Mouse (Mus musculus): ENCODE data around the gene Hist3h2ba. TPM values are rescaled to one million over a fixed set of nuclear protein-coding genes. Genes with fewer than 3 reads are reported as not detected.

Hist3h2ba gene
- total RNA-seq (2023), result 10 to 100 TPM; 12.9 to 15.2 TPM

DNA sequence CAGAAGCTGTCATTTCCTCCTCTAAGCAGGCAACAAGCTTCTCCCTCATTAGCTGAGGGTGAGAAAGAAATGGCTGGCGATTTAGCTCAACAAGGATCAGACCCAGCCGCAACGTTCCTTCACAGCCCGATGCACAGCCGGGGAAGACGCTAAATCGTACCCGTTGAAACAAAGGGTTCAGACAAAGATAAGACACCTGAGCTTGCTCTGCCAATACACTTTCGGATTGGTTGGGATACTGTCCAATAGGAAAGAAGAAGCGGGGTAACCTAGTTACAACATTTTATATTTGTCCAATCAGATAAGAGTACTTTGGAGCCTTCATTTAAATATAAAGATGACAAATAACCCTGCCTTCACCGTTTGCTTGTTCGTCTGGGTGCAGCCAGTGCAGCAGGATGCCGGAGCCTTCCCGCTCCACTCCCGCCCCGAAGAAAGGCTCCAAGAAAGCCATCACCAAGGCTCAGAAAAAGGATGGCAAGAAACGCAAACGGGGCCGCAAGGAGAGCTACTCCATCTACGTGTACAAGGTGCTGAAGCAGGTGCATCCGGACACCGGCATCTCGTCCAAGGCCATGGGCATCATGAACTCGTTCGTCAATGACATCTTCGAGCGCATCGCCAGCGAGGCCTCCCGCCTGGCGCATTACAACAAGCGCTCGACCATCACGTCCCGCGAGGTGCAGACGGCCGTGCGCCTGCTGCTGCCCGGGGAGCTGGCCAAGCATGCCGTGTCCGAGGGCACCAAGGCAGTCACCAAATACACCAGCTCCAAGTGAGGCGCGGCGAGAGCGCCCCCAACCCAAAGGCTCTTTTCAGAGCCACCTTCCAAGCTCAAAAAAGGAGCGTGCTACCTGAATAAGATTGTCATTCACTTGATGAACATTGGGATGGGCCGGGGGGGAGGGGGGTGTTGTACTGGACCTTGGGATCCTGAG is at the start of gene Hist3h2ba:
TSS of gene Hist3h2ba (plus strand) at position 379 of the 938 bp plus-strand sequence.

DNA sequence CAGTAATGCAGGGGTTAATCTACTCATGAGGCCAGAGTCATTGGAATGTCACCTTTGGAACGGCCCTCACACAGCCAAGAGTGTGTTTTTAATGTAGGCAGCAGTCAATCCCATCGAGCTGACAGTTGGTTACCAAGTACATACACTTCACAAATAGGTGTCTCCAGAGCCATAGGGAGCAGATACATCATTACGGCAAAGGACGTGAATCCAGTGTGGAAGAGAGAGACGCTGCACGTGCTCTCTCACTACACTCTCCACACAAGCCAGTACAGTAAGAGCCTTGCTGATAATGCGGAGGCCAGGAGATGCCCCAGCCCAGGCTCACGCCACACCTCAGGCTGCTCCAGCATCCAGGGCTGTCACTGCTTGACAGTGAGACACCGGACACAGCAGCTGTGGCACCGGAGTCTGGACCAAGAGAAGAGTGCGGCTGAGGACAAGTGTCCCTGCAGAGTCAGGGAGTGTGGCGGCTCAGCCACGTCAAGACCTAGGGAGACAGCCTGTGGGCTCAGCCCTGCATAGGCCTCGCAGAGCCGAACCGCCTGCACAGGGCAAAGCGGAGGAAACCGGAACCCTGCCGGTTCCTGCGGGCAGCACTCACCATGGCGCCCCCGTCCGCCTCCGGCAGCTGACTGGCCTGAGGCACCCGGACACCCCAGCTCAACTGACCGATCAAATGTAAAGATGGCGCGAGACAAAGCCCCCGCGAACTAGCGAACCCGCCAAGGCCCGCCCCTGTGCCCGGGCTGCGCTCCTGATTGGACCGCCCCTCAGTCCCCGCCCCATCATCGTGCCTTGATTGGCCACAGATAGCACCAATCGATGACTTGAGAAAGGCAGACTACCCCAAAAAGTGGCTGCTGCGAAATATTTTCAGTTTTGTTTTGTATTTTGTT is 45.0 kb upstream of the Hist3h2ba start, which contains the start of gene Zfp39:
TSS of gene Zfp39 (minus strand) at position 715 of the 899 bp plus-strand sequence.

DNA sequence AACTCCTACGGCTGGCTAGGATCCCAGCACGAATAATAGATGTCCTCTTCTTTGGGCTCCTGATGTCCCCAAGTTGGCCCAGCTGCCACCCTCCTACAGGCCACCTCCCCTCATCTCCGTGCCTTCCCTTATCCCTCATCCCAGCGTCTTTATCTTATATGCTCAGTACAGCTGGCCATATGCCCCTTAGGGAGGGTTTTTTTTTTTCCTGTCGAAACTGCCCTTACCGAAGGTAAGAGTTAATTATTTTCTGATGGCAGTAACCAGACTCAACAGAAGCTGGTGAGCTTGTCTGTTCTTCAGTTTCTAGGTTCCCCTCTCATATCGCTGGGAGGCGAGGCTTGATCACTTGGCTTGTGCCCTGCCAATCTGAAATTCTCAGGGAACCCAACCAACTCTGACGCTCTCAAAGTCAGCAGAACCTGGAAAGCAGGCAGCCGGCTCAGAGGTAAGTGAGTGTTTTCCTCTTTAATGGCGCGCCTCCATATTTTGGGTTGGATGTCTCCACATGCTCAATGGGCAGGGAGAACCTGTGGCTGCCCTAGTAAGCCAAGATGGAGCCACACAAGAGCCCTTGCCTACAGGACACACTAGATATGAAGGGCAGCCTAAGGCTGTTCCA is 30.9 kb upstream of the Hist3h2ba start, which contains the start of gene Btnl10:
TSS of gene Btnl10 (plus strand) at position 164 of the 622 bp plus-strand sequence.

DNA sequence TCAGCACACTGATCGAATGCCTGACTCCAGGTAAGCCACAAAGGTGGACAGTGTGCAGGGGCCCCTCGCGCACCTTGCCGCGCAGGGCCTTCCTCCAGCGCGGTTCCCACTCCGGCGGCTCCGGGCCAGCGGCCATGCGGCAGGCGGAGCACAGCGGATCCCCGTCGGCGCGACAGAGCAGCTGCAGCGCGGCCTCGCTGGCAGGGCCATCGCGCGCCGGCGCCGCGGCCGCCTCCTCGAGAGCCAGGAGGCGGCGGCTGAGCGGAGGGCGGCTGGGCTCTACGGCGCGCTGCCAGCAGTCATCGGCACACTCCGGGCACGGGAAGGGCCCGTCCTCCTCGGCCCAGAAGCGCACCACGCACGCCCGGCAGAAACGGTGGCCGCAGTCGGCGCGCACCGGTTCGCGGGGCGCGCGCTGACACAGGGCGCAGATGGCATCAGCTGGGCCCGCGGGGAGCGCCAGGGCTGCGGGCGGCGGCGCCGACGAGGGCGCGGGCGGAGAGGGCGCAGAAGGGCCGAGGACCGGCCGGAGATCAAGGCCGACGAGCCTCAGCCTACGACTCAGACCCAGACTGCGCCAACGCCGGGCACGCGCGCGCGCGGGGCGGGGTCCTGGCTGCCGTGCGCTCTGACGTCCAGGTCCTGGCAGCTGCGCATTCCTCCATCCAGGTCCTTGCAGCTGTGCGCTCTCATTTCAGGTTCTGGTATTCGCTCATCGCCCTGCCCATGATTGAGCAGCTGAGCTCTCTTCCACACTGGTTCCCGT is 10.2 kb upstream of the Hist3h2ba start, which contains the start of gene Rnf187:
TSS of gene Rnf187 (minus strand) at position 595 of the 766 bp plus-strand sequence.

DNA sequence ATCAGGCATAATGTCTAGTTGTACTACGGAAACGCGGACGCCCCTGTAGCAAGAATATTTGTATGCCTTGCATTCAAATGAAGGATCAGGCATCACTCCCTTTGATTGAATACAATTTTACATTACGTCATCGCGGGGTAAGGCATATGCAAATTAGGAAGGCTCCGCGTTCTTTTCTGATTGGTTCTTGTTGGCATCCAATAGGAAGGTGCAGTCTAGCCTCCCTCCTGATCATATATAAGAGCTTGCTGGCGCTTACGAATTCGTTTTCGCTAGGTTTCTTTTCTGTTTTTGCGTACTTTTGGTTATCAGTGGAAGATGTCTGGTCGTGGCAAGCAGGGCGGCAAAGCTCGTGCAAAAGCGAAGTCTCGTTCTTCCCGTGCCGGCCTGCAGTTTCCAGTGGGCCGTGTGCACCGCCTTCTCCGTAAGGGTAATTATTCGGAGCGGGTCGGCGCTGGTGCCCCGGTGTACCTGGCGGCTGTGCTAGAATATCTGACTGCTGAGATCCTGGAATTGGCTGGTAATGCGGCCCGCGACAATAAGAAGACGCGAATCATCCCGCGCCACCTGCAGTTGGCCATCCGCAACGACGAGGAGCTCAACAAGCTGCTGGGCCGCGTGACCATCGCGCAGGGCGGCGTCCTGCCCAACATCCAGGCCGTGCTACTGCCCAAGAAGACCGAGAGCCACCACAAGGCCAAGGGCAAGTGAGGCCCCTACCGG is 5.9 kb downstream of the Hist3h2ba start, which contains the start of the genes Hist3h2a and Trim17:
TSS of gene Hist3h2a (plus strand) at position 266 of the 723 bp plus-strand sequence.
TSS of gene Trim17 (plus strand) at position 266 of the 723 bp plus-strand sequence.

DNA sequence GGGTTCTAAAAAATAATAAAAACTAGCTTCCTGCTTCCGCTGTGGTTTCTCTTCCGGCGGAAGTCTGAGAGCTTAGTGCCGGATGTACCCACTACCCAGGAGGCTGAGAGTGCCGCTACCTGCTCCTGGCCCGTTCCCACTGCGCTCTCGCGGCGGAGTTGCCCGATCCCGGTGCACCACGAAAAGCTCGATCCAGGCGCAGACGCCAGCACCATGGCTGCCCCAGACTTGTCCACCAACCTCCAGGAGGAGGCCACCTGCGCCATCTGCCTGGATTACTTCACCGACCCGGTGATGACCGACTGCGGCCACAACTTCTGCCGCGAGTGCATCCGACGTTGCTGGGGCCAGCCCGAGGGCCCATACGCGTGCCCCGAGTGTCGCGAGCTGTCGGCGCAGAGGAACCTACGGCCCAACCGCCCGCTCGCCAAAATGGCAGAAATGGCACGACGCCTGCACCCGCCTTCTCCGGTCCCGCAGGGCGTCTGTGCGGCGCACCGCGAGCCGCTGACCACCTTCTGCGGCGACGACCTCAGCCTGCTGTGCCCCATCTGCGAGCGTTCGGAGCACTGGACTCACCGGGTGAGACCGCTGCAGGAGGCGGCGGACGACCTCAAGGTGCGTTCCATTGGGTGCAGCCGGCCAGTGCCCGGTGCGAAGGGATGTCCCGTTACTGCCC is 29.4 kb downstream of the Hist3h2ba start, which contains the start of gene Trim11:
TSS of gene Trim11 (plus strand) at position 67 of the 679 bp plus-strand sequence.

Other genes with a start within 250 kb of the Hist3h2ba start
- gene Olfr319, start 249.8 kb upstream of the Hist3h2ba start, total RNA-seq (2023), result not detected
- under 1 TPM; 0.50 to 0.64 TPM for gene Olfr318, start 224.9 kb upstream of the Hist3h2ba start, total RNA-seq (2023)
- gene Olfr317, start 209.7 kb upstream of the Hist3h2ba start, total RNA-seq (2023), result not detected
- gene Olfr316, start 196.2 kb upstream of the Hist3h2ba start, total RNA-seq (2023), result not detected
- gene Olfr315, start 175.7 kb upstream of the Hist3h2ba start, total RNA-seq (2023), result not detected
- not detected for gene Olfr314, start 166.0 kb upstream of the Hist3h2ba start, total RNA-seq (2023)
- gene Fam183b, start 147.0 kb upstream of the Hist3h2ba start, total RNA-seq (2023), result not detected
- gene Olfr313, start 133.9 kb upstream of the Hist3h2ba start, total RNA-seq (2023), result not detected
- not detected for gene Olfr312, start 119.7 kb upstream of the Hist3h2ba start, total RNA-seq (2023)
- not detected for gene Olfr311, start 109.7 kb upstream of the Hist3h2ba start, total RNA-seq (2023)
- 10 to 100 TPM in 1 of 2 experiments, 1 to 10 TPM in 1; 7.1 to 15.0 TPM for gene Gm12258, start 101.8 kb upstream of the Hist3h2ba start, total RNA-seq (2023)
- 10 to 100 TPM; 11.0 to 12.4 TPM for gene 2810021J22Rik, start 81.7 kb upstream of the Hist3h2ba start, total RNA-seq (2023)
- 10 to 100 TPM; 12.1 to 12.3 TPM for gene Zfp39, start 44.7 kb upstream of the Hist3h2ba start, total RNA-seq (2023)
- not detected for gene Btnl10, start 31.0 kb upstream of the Hist3h2ba start, total RNA-seq (2023)
- gene Rnf187, start 10.0 kb upstream of the Hist3h2ba start, total RNA-seq (2023), result 100 to 1,000 TPM; 122 to 136 TPM
- gene Hist3h2a, start 5.8 kb downstream of the Hist3h2ba start, total RNA-seq (2023), result 10 to 100 TPM; 39.5 to 41.6 TPM
- under 1 TPM in 1 of 2 experiments, not detected in 1; 0.41 TPM for gene Trim17, start 5.8 kb downstream of the Hist3h2ba start, total RNA-seq (2023)
- gene Trim11, start 29.2 kb downstream of the Hist3h2ba start, total RNA-seq (2023), result 10 to 100 TPM; 68.7 to 76.5 TPM
- under 1 TPM; 0.39 to 0.47 TPM for gene Obscn, start 187.5 kb downstream of the Hist3h2ba start, total RNA-seq (2023)
- 10 to 100 TPM; 39.6 to 41.9 TPM for gene Iba57, start 214.8 kb downstream of the Hist3h2ba start, total RNA-seq (2023)
- under 1 TPM in 1 of 2 experiments, not detected in 1; 0.26 TPM for gene Gjc2, start 234.3 kb downstream of the Hist3h2ba start, total RNA-seq (2023)
- gene Guk1, start 243.3 kb downstream of the Hist3h2ba start, total RNA-seq (2023), result 10 to 100 TPM; 36.9 to 37.2 TPM